Mouse (Mus musculus) left cerebral cortex, postnatal 10 days (tissue): ENCODE measurements around the gene Dlx2. TPM values are rescaled to one million over a fixed set of nuclear protein-coding genes. Genes with fewer than 3 reads are reported as not detected.
A peak's percentile ranks its signal among the peaks of the same experiment; 100 is the strongest.

Source experiments
- DNase-seq, 2 experiments: peaks; one replicate each; pipeline ENCODE4 v3.0.0; 2021 to 2022; ENCODE audit warnings: low spot score in 2 of 2, mixed read lengths in 1 of 2; ENCODE audit errors: extremely low spot score in 1 of 2
- intact Hi-C: fragments of 180-260 bp; cut with DNase I; formaldehyde crosslinking; loops from one replicate; pipeline ENCODE4 v1.15.1; 2025
- total RNA-seq, 2 experiments: library from RNA; stranded (reverse); gene quantifications; 2 replicates each; pipeline ENCODE4 v1.2.3; 2021

The Dlx2 gene
- total RNA-seq, 2 experiments from 2014 or later: 8.2 to 8.7 TPM

DNA sequence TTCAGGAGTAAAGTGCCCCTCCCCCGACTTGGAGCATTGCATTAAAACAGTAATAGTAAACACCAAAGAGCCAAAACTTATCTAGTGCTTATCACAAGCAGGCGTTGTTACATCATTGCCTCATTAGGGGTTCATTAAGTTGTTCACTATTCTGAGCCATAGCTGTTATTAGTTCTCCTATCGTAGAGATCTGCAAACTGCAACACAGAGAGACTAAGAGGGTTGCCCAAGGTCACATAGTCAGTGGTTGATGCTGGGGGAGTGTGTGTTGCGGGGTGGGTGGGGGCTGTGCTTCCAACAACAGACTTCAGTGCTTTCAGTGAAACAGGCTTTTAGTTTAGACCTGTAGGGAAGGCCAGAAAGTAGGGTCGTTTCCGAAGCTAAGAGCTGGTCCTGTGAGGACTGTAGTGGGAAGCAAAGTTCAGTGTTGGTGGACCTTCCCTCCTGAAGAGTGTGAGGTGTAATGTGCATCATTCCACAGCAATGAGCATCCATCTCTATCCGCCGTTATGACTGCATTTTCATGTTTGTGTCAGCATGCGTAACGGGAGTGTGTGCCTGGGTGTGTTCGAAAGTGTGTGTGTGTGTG is 4.2 kb downstream of the Dlx2 start:
- intact Hi-C loops: no loop called here
- DNase-seq: no peak

DNA sequence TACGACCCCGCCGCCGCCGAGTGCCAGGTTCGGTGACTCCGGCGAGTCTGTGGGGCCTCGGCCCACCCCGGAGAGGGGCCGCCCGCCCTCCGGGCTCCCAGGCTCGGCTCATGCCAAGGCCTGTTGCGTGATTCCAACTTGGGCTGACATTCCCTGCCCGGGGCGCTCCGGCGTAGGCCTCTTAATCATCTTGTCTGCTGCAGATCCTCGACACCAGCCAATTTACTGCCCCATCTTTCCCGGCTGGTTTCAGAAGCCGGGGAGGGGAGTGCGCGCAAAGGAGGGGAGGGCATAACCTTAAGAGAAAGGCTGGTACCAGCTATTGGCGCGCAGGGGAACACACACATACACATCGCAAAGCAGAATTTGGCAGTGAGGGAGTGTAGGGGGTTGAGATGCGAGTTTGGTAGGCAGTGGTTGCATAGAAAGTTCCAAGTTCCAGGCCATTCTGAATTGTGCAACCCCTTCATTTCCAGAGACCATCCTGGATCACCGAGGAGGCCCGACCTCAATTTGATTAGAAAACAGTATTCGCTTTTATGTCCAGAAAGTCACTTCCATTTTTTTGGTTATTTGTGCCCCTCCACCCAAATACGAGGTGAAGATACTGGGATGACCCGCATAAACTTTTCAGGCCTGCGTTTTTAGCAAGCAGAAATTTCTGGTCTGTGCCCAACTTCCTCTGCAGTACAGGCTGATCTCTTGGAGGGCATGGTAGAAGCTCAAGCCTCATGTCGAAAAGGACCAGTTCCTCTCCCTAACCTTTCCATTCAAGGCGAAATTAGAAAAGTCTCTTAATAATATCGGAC is 4.9 kb downstream of the Dlx2 start:
- DNase-seq: no peak
- intact Hi-C loops: no loop called here

GRCm38 (mm10) chr2:71540611-71541417 is 5.7 kb downstream of the Dlx2 start:
- no peak for DNase-seq
- intact Hi-C loops: no loop called here

- intact Hi-C loops: loop anchor here (5.0 to 10.0 kb wide), 2 partner anchors 970 to 1743 kb away; no protein-coding TSS in a partner anchor
- DNase-seq: no peak
Observed at GRCm38 (mm10) chr2:71534242-71535052, 12.1 kb downstream of the Dlx2 start.

DNA sequence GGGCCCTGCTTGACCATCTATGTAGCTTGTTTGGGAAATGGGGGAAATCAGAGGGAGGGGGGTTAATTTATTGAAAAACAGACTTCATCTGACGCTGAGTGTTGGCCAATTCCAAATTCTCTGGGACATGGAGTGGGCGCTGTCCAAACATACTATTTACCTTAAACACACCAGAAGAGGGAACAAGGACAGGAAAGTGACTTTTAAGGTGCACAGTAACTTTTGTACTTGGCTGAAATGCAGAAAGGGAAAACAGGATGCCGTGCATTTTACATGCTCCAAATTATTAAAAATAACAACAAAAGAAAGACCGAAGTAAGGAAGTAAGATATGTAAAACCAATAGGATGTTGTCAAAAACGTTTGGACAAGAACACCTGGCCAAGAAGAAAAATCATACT is 13.5 kb downstream of the Dlx2 start:
- intact Hi-C loops: loop anchor here (10.0 kb wide), 1 partner anchor 968 kb away; no protein-coding TSS in a partner anchor
- no peak for DNase-seq

GRCm38 (mm10) chr2:71531990-71532970 is 14.3 kb downstream of the Dlx2 start:
- DNase-seq: no peak
- intact Hi-C loops: loop anchor here (10.0 kb wide), 1 partner anchor 967 kb away; no protein-coding TSS in a partner anchor

GRCm38 (mm10) chr2:71531124-71531590 is 15.4 kb downstream of the Dlx2 start:
- intact Hi-C loops: loop anchor here (10.0 kb wide), 1 partner anchor 966 kb away; no protein-coding TSS in a partner anchor
- no peak for DNase-seq

GRCm38 (mm10) chr2:71530391-71531123 is 16.0 kb downstream of the Dlx2 start:
- intact Hi-C loops: loop anchor here (10.0 kb wide), 1 partner anchor 966 kb away; no protein-coding TSS in a partner anchor
- DNase-seq: no peak

DNA sequence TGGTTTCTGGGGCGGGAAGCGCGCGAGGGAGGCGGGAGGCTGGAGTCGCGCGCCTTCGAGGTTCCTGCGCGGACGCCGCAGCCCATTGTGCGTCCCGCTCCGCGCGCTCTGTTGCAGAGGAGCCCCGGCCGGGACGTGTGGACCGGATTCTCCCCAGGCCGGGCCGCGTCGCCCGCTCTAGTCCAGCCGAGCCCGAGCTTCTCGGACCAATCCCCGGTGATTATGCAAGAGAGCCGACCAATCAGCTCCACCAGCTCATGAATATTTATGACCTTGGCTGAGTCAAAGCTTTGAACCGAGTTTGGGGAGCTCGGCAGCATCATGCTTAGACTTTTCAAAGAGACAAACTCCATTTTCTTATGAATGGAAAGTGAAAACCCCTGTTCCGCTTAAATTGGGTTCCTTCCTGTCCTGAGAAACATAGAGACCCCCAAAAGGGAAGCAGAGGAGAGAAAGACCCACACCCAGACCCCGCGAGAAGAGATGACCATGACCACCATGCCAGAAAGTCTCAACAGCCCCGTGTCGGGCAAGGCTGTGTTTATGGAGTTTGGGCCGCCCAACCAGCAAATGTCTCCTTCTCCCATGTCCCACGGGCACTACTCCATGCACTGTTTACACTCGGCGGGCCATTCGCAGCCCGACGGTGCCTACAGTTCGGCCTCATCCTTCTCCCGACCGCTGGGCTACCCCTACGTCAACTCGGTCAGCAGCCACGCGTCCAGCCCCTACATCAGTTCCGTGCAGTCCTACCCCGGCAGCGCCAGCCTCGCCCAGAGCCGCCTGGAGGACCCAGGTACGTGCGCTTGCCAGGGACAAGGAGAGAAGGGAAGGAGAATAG is 16.8 kb downstream of the Dlx2 start:
- DNase-seq: peak; percentile 68 to 78
- intact Hi-C loops: loop anchor here (10.0 kb wide), 1 partner anchor 965 kb away; no protein-coding TSS in a partner anchor

DNA sequence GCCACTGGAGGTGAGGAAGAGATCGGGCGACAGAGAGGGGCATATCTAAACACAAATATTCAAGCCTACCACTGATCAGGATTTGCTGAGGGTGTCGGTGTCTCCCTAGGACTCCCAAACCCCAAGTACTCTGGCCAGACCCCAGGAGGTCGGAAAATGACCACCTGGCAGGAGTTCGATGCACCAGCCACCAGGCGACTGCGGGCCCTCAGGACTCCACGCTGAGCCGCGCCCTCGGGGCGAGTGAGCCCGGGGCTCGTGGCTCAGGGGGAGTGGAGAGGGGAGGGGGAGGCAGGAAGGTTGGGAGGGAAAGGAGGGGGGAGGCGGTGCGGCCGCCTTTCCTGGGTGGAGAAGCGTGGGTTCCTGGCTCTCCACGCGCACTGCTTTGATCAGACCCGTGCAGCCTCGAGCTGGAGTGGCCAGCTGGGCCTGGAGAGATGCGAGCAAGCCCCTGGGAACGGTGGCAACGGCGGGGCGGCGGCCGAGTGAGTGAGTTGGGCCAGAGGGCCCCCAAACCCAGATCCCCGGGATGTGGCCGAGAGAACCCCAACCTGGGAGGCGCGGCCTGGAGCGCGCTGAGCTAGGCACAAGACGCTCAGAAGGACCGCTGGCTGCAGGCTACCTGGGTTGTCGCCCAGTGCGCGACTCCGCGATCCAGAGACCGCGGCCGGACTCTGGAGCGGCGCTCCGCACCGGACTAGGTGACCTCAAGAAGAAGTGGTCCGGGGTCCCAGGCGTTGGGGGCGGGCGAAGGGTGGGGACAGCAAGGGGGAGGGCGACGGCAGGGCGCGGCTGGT is 17.6 kb downstream of the Dlx2 start:
- intact Hi-C loops: no loop called here
- no peak for DNase-seq

DNA sequence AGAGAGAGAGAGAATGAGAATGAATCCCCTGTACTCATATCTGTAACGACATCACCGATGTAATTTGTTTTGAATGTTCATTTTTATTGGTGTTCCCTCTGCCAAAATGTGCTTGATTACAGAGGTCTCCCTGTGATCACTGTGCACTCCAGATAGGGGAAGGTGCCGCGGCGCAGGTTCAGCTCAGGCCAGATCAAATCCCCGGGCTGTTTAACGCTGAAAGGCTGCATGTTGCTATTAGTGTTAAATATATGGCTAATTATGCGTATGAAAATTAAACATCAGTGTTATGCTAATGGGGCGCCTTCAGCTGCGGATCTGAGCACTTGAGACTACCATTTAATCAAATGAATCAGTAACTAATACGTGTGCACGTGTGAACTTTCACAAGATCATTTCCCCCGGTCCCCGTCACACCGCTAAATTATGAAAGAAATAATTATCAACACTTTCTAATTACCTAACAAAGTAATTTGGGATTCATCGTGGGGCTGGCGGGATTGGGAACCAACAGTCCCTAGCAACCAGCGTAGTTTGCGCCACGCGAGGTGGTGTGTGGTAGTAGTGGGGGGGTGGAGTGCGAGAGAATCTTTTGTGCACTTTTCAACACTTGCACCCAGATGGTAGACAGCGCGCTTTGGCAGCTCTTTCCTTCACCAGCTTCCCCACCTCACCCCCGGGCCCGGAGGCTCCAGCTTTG is 18.4 kb downstream of the Dlx2 start, which contains the start of gene Dlx1:
Gene Dlx1, plus strand, starts transcription at position 100 of the 700 bp plus-strand sequence.
- intact Hi-C loops: no loop called here
- no peak for DNase-seq

DNA sequence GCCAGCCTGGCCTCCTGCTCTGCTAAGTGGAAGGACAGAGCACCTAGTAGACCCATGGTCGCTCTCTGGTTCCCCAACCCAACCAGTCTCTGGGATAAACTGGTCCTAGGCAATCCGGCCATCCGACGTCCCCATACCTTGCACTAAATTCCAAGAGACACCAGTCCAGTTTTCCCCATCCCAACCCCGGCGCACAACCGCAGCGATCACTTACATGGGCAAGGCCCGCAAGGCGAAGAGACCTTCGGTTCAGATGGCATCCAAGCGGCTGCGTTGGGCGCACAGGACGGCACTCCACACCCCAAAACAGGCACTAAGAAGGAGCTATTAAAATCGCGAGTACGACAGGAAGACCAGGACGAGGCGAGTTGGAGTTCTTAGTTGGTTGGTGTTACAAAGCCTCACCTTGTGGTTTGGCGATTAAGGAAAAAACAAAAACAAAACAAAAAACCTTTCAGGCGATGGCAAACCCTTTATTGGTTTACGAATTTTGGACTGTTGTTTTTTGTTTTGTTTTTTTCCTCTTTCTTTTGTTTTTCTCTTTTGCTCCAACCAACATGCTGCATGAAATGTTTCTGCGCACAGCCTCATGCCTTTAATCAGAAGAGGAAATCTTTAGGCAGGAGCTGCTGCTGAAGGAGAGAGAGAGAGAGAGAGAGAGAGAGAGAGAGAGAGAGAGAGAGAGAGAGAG is 19.1 kb downstream of the Dlx2 start:
- intact Hi-C loops: no loop called here
- DNase-seq: no peak

GRCm38 (mm10) chr2:71526595-71527322 is 19.8 kb downstream of the Dlx2 start:
- no peak for DNase-seq
- intact Hi-C loops: no loop called here
